Mouse (Mus musculus) heart, adult 2 months (tissue): ENCODE data around the gene Nfs1. TPM values are rescaled to one million over a fixed set of nuclear protein-coding genes. Genes with fewer than 3 reads are reported as not detected.

ENCODE experiments used
- DNase-seq, 2 experiments: peaks; one replicate each; pipeline ENCODE4 v3.0.0; 2021
- H3K27ac ChIP-seq: fragments of 200-600 bp; 2 replicates; pipeline ENCODE4 v1.8.1; 2022
- H3K27me3 ChIP-seq: fragments of 200-500 bp; 2 replicates; pipeline ENCODE4 v1.6.1; 2012; ENCODE audit warnings: mild to moderate bottlenecking, low read length, inconsistent platforms, mixed read lengths; ENCODE audit not compliant: control insufficient read depth, insufficient read depth
- H3K36me3 ChIP-seq: fragments of 200-500 bp; 2 replicates; pipeline ENCODE4 v1.6.1; 2012; ENCODE audit warnings: low read length, inconsistent platforms; ENCODE audit not compliant: control insufficient read depth, insufficient read depth
- H3K4me1 ChIP-seq: fragments of 200-500 bp; 2 replicates; pipeline ENCODE4 v1.6.1; 2011; ENCODE audit warnings: low read length; ENCODE audit not compliant: control insufficient read depth, insufficient read depth
- H3K4me3 ChIP-seq: fragments of 200-600 bp; 2 replicates; pipeline ENCODE4 v1.8.1; 2022
- H3K79me2 ChIP-seq: fragments of 200-500 bp; replicated peaks from 2 replicates; pipeline ENCODE4 v1.6.1; 2012; ENCODE audit warnings: mild to moderate bottlenecking, inconsistent platforms, low read length, moderate library complexity, mixed read lengths; ENCODE audit not compliant: control insufficient read depth, insufficient read depth
- H3K9ac ChIP-seq: fragments of 200-500 bp; 2 replicates; pipeline ENCODE4 v1.6.1; 2012; ENCODE audit warnings: low read depth, mild to moderate bottlenecking, control low read depth, inconsistent platforms, low read length, mixed read lengths
- CTCF ChIP-seq: fragments of 200-600 bp; IDR thresholded peaks from 2 replicates; pipeline ENCODE4 v1.8.1; 2022; ENCODE audit warnings: antibody characterized with exemption, mild to moderate bottlenecking, moderate library complexity
- EP300 ChIP-seq: fragments of 200-500 bp; IDR thresholded peaks from 2 replicates; pipeline ENCODE4 v1.6.1; 2011; ENCODE audit warnings: low read depth, low read length, control low read depth; ENCODE audit not compliant: insufficient read depth
- POLR2A ChIP-seq: fragments of 200-500 bp; IDR thresholded peaks from 2 replicates; pipeline ENCODE4 v1.6.1; 2011; ENCODE audit warnings: mild to moderate bottlenecking, low read depth, low read length, control low read depth; ENCODE audit not compliant: insufficient read depth
- WGBS: fragments of 180-500 bp; shearing (Covaris S2); methylation state at CpG from one replicate; pipeline ENCODE4 v1.1.7; 2018; 5-methylcytosine and 5-hydroxymethylcytosine counted together
- intact Hi-C: fragments of 180-260 bp; cut with DNase I; formaldehyde crosslinking; loops from one replicate; pipeline ENCODE4 v1.15.1; 2025
- polyA plus RNA-seq: library from polyadenylated mRNA; depleted of rRNA; stranded (reverse); fragments of >200 nt; gene quantifications from 2 replicates; pipeline ENCODE4 v1.2.3, GENCODE M21; 2012
- total RNA-seq, 2 experiments: library from RNA; stranded (reverse); gene quantifications; 2 replicates each; pipeline ENCODE4 v1.2.3; 2021

Nfs1 gene
- total and polyA plus RNA-seq, 3 experiments: 81.4 to 96.6 (median 83.7) TPM

DNA sequence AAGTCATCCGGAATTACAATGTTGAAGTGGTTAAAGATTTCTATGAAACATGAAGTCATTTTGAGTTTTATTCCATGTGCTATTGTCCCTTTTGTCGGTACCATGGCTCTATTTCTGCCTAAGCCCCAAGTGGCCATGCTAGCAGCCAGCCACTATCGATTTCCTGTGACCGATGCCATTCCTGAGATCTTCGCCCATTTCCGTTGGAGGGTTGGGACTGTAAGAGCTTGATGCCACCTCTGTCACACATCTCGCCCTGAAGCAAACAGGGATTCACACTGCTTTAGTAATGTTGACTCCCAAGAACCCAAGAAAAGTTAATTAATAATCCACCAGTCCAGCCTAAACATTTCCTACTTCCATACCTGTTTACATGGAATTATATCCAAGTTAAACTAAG, 33.7 kb upstream of the Nfs1 start:
- intact Hi-C loops: loop anchor here (2.0 kb wide), 1 partner anchor 23 kb away; no protein-coding TSS in a partner anchor
- H3K27ac ChIP-seq: no peak overlapping the region

GRCm38 (mm10) chr2:156177079-156177478, 33.1 kb upstream of the Nfs1 start:
- no peak overlapping the region for H3K27ac ChIP-seq
- intact Hi-C loops: loop anchor here (2.0 kb wide), 1 partner anchor 22 kb away; no protein-coding TSS in a partner anchor
- DNase-seq: no peak
- H3K27me3 ChIP-seq: no peaks in the 10 kb centered on the region
- no peak overlapping the region for H3K9ac ChIP-seq
- TF ChIP-seq POLR2A (no peak), CTCF (no peak), EP300 (no peak)
- peaks cover 55% of the 10 kb centered on the region for H3K36me3 ChIP-seq
- WGBS: 37% methylated on average over 6 of the region's 6 CpGs
- H3K4me3 ChIP-seq: peak overlapping the region; percentile 11; the same call in 1 of the 2 replicates
- H3K4me1 ChIP-seq: peaks cover 9% of the 10 kb centered on the region
- peaks cover 6% of the 10 kb centered on the region for H3K79me2 ChIP-seq

More for the DNA sequence above, 33.7 kb upstream of the Nfs1 start:
- TF ChIP-seq EP300: no peak
- TF ChIP-seq POLR2A: 0 out of 2 replicates have a peak, but pooled peaks have one; percentile 9
- peak overlapping the region; percentile 2; the same call in 1 of the 2 replicates for H3K9ac ChIP-seq
- H3K36me3 ChIP-seq: peaks cover 51% of the 10 kb centered on the region
- H3K79me2 ChIP-seq: peaks cover 6% of the 10 kb centered on the region
- no peak for DNase-seq
- WGBS: 11% methylated on average over 7 of the region's 7 CpGs
- peaks cover 9% of the 10 kb centered on the region for H3K4me1 ChIP-seq
- H3K4me3 ChIP-seq: peak overlapping the region; percentile 82
- no peaks in the 10 kb centered on the region for H3K27me3 ChIP-seq

- WGBS: 83% methylated on average over 5 of the region's 5 CpGs
These were observed 22.6 kb upstream of the Nfs1 start for GRCm38 (mm10) chr2:156166557-156166956.

GRCm38 (mm10) chr2:156165478-156165877, 21.5 kb upstream of the Nfs1 start:
- Histone ChIP-seq H3K27me3 (no peaks in the 10 kb centered on the region), H3K4me3 (no peak overlapping the region), H3K4me1 (no peaks in the 10 kb centered on the region; the same call in 1 of the 2 replicates), H3K27ac (no peak overlapping the region), H3K79me2 (no peaks in the 10 kb centered on the region; the same call in 1 of the 2 replicates), H3K36me3 (peaks cover 58% of the 10 kb centered on the region), H3K9ac (no peak overlapping the region)
- WGBS: 96% methylated on average over 1 of the region's 1 CpGs
- no peak for DNase-seq
- TF ChIP-seq CTCF: no peak
- TF ChIP-seq POLR2A: no peak
- intact Hi-C loops: no loop called here

More at GRCm38 (mm10) chr2:156166557-156166956, 22.6 kb upstream of the Nfs1 start:
- Histone ChIP-seq H3K4me1 (no peaks in the 10 kb centered on the region; the same call in 1 of the 2 replicates), H3K9ac (no peak overlapping the region), H3K36me3 (peaks cover 54% of the 10 kb centered on the region), H3K27me3 (no peaks in the 10 kb centered on the region), H3K79me2 (no peaks in the 10 kb centered on the region; the same call in 1 of the 2 replicates), H3K4me3 (no peak overlapping the region), H3K27ac (no peak overlapping the region)
- intact Hi-C loops: no loop called here
- no peak for TF ChIP-seq EP300
- no peak for TF ChIP-seq CTCF
- TF ChIP-seq POLR2A: no peak
- DNase-seq: no peak

- Histone ChIP-seq H3K27ac (no peak overlapping the region), H3K27me3 (no peaks in the 10 kb centered on the region), H3K36me3 (peaks cover 63% of the 10 kb centered on the region), H3K9ac (no peak overlapping the region), H3K4me3 (no peak overlapping the region), H3K4me1 (no peaks in the 10 kb centered on the region; the same call in none of the 2 replicates), H3K79me2 (no peaks in the 10 kb centered on the region)
- TF ChIP-seq POLR2A: no peak
- TF ChIP-seq CTCF: peak; percentile 49
- no peak for DNase-seq
- intact Hi-C loops: no loop called here
These were observed 7.6 kb upstream of the Nfs1 start for GRCm38 (mm10) chr2:156151538-156151937.

- peaks cover 37% of the 10 kb centered on the region for H3K36me3 ChIP-seq
- H3K27me3 ChIP-seq: no peaks in the 10 kb centered on the region
- TF ChIP-seq CTCF: no peak
- no peak for TF ChIP-seq POLR2A
- no peak for TF ChIP-seq EP300
- no peak overlapping the region for H3K27ac ChIP-seq
- intact Hi-C loops: loop anchor here (2.0 to 10.0 kb wide), 2 partner anchors 13 to 143 kb away; partner anchors contain the start of genes 6430550D23Rik and Ergic3
- WGBS: 81% methylated on average over 3 of the region's 3 CpGs
- H3K9ac ChIP-seq: no peak overlapping the region
- DNase-seq: no peak
- no peak overlapping the region for H3K4me3 ChIP-seq
- no peaks in the 10 kb centered on the region for H3K79me2 ChIP-seq
- H3K4me1 ChIP-seq: peaks cover 3% of the 10 kb centered on the region
These were observed 3.4 kb upstream of the Nfs1 start for GRCm38 (mm10) chr2:156147316-156147915.
